ENCODE assay signal across 23 mouse cellular contexts in the genomic region with DNA sequence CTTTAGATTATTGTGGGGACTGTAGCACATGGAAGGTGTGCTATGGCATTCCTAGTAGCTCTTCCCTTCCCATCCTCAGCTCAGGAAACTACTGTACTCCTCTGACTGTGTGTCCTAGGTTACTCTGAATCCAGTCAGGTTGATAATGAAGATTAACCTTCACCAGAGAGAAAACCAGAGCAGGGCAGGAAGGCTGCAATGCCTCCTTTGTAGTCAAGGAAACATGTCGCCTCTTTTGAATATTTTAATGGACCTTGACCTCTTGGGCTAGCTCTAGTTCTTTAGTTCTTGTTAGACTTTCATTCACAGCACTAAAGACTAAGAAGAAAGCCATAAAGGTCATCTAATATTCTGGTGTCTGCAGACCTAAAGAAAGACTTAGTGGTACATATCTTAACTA. TPM values are rescaled to one million over a fixed set of nuclear protein-coding genes. Genes with fewer than 3 reads are reported as not detected.
DNase-seq lines count a peak whose midpoint lies in the region; ATAC-seq and TF ChIP-seq lines count a peak whose summit lies in the region.
"Had no signal": no experiment of that assay in that cellular context is flagged by ENCODE, and none has a peak within 500 bp of the region (broad histone marks: within the 10 kb centered on the region; RNA-seq: fewer than 3 reads in every experiment).

No protein-coding gene starts in this region.

- H3K36me3 ChIP-seq in kidney, adult 2 months (ENCODE audit: control insufficient read depth, insufficient read depth, low read length) = no peaks in the 10 kb centered on the region
- H3K36me3 ChIP-seq in kidney, embryonic 15.5 days = no peaks in the 10 kb centered on the region
- no peaks in the 10 kb centered on the region for H3K36me3 ChIP-seq in kidney, embryonic 16.5 days (ENCODE audit: insufficient read depth, low read length)
- H3K36me3 ChIP-seq in forebrain, embryonic 12.5 days (replicated peaks) = no peaks in the 10 kb centered on the region
- H3K36me3 ChIP-seq: embryonic facial prominence, embryonic 12.5 days; embryonic facial prominence, embryonic 15.5 days; hindbrain, embryonic 10.5 days; hindbrain, embryonic 13.5 days had no signal

- H3K9me3 ChIP-seq in kidney, embryonic 15.5 days (replicated peaks) = no peaks in the 10 kb centered on the region
- H3K9me3 ChIP-seq in kidney, embryonic 16.5 days (ENCODE audit: low read length) = no peaks in the 10 kb centered on the region
- no peaks in the 10 kb centered on the region for H3K9me3 ChIP-seq in forebrain, embryonic 12.5 days
- H3K9me3 ChIP-seq: embryonic facial prominence, embryonic 12.5 days; embryonic facial prominence, embryonic 15.5 days; forebrain, embryonic 13.5 days; hindbrain, embryonic 10.5 days; hindbrain, embryonic 13.5 days had no signal

- WGBS in kidney, adult 2 months = 37% methylated on average over 1 of the region's 1 CpGs
- WGBS in kidney, embryonic 15.5 days = 73% methylated on average over 1 of the region's 1 CpGs
- WGBS in kidney, embryonic 16.5 days = 67% methylated on average over 1 of the region's 1 CpGs
- 57% methylated on average over 1 of the region's 1 CpGs for WGBS in forebrain, embryonic 12.5 days

- H3K9ac ChIP-seq in kidney, embryonic 15.5 days = no peak overlapping the region
- no peak overlapping the region for H3K9ac ChIP-seq in kidney, embryonic 16.5 days (replicated peaks; ENCODE audit: low read length)
- H3K9ac ChIP-seq in forebrain, embryonic 12.5 days = no peak overlapping the region
- H3K9ac ChIP-seq: embryonic facial prominence, embryonic 12.5 days; embryonic facial prominence, embryonic 15.5 days; forebrain, embryonic 13.5 days; hindbrain, embryonic 13.5 days had no signal

- 0 out of 2 replicates have a peak, but pooled peaks have one; percentile 40 for ATAC-seq in kidney, embryonic 15.5 days (replicated peaks; ENCODE audit: low FRiP score)
- peak; percentile 61; the same call in 1 of the 2 replicates for ATAC-seq in kidney, embryonic 16.5 days (ENCODE audit: low FRiP score, low TSS enrichment)
- no peak for ATAC-seq in forebrain, embryonic 12.5 days (ENCODE audit: low FRiP score)
- ATAC-seq: CD4-positive, CD25-positive, alpha-beta regulatory T cell, adult 4 months; forebrain, embryonic 13.5 days; forebrain, embryonic 16.5 days; hindbrain, embryonic 16.5 days had no signal

- TF ChIP-seq POLR2A in kidney, adult 2 months (IDR thresholded peaks at IDR 0.05; ENCODE audit: low read depth, low read length) = no peak

- no peak overlapping the region for H3K4me3 ChIP-seq in kidney, adult 2 months (ENCODE audit: insufficient read depth, low read depth, low read length)
- no peak overlapping the region for H3K4me3 ChIP-seq in kidney, embryonic 15.5 days (replicated peaks)
- H3K4me3 ChIP-seq in kidney, embryonic 16.5 days (ENCODE audit: low read length) = no peak overlapping the region
- H3K4me3 ChIP-seq in forebrain, embryonic 12.5 days (replicated peaks) = no peak overlapping the region
- H3K4me3 ChIP-seq: embryonic facial prominence, embryonic 12.5 days; embryonic facial prominence, embryonic 15.5 days; forebrain, embryonic 13.5 days; hindbrain, embryonic 10.5 days; hindbrain, embryonic 13.5 days had no signal

- H3K4me2 ChIP-seq in kidney, embryonic 15.5 days = no peak overlapping the region
- H3K4me2 ChIP-seq in kidney, embryonic 16.5 days (replicated peaks; ENCODE audit: low read depth, low read length) = no peak overlapping the region
- H3K4me2 ChIP-seq in forebrain, embryonic 12.5 days = no peak overlapping the region
- H3K4me2 ChIP-seq: embryonic facial prominence, embryonic 12.5 days; embryonic facial prominence, embryonic 15.5 days; forebrain, embryonic 13.5 days; heart, embryonic 11.5 days; hindbrain, embryonic 13.5 days had no signal

- H3K4me1 ChIP-seq in kidney, adult 2 months (ENCODE audit: control insufficient read depth, insufficient read depth, low read length) = peaks cover 3% of the 10 kb centered on the region; the same call in 1 of the 2 replicates
- H3K4me1 ChIP-seq in kidney, embryonic 15.5 days = no peaks in the 10 kb centered on the region
- no peaks in the 10 kb centered on the region for H3K4me1 ChIP-seq in kidney, embryonic 16.5 days (ENCODE audit: insufficient read depth, low read length)
- H3K4me1 ChIP-seq in forebrain, embryonic 12.5 days = 0 out of 2 replicates have a peak, but pooled peaks cover 2% of the 10 kb centered on the region
- H3K4me1 ChIP-seq: embryonic facial prominence, embryonic 12.5 days; embryonic facial prominence, embryonic 15.5 days; forebrain, embryonic 13.5 days; hindbrain, embryonic 10.5 days; hindbrain, embryonic 13.5 days had no signal

- peak overlapping the region; percentile 97 for H3K27ac ChIP-seq in kidney, adult 2 months (ENCODE audit: insufficient read depth, low read depth, low read length)
- peak overlapping the region; percentile 22; the same call in 1 of the 2 replicates for H3K27ac ChIP-seq in kidney, embryonic 15.5 days
- H3K27ac ChIP-seq in kidney, embryonic 16.5 days (ENCODE audit: low read length) = peak overlapping the region; percentile 7; the same call in 1 of the 2 replicates
- no peak overlapping the region for H3K27ac ChIP-seq in forebrain, embryonic 12.5 days
- H3K27ac ChIP-seq: embryonic facial prominence, embryonic 12.5 days; embryonic facial prominence, embryonic 15.5 days; forebrain, embryonic 13.5 days; hindbrain, embryonic 10.5 days; hindbrain, embryonic 13.5 days had no signal

- no peaks in the 10 kb centered on the region for H3K27me3 ChIP-seq in kidney, adult 2 months (replicated peaks; ENCODE audit: control insufficient read depth, insufficient read depth, low read length)
- H3K27me3 ChIP-seq in kidney, embryonic 15.5 days = peaks cover 2% of the 10 kb centered on the region
- H3K27me3 ChIP-seq in kidney, embryonic 16.5 days (ENCODE audit: insufficient read depth, low read length) = peaks cover under 1% of the 10 kb centered on the region; the same call in 1 of the 2 replicates
- peaks cover 2% of the 10 kb centered on the region for H3K27me3 ChIP-seq in forebrain, embryonic 12.5 days

- peak; percentile 82 for DNase-seq in kidney, adult 2 months
- no peak for DNase-seq in kidney, adult 18-20 months
- DNase-seq in kidney, postnatal 36 days = peak; percentile 22 to 68
- DNase-seq: adrenal gland, adult 2 months; adrenal gland, postnatal 14 days; cerebellum, adult 11 months; cerebellum, adult 2 months; cerebellum, adult 9-11 months; cerebellum, postnatal 25 days; gastrocnemius, postnatal 10 days; gastrocnemius, postnatal 36 days had no signal

- TF ChIP-seq CTCF in kidney, adult 2 months (conservative IDR thresholded peaks at IDR 0.05; ENCODE audit: insufficient read depth, insufficient read length, low read depth, low read length) = no peak

RNA-seq across cellular contexts. Expression of gene B3gat2, which starts 7.2 kb away (rescaled TPM):
- 58.8 and 81.1 TPM in 2 replicates for polyA plus RNA-seq in kidney, adult 2 months (2012; rRNA removed)
- polyA plus RNA-seq in kidney, embryonic 15.5 days (2015; fragmentation: Nextera tagmentation; extraction: Ambion mirVana) = 8.8 and 9.5 TPM in 2 replicates
- 11.1 and 12.5 TPM in 2 replicates for polyA plus RNA-seq in kidney, embryonic 16.5 days (2015; fragmentation: Nextera tagmentation; extraction: Ambion mirVana)
- polyA plus RNA-seq in forebrain, embryonic 12.5 days (2016; fragmentation: Nextera tagmentation; extraction: Ambion mirVana) = 2.5 and 2.7 TPM in 2 replicates
- polyA plus RNA-seq: adrenal gland, adult 2 months had no signal
